Mouse (Mus musculus): ENCODE measurements around the gene Myo1g.

Gene Myo1g

GRCm38 (mm10) chr11:6520507-6521173 is at the start of gene Myo1g:
Myo1g (minus strand) TSS chr11:6520965.
- no peak for DNase-seq (ENCODE audit: low spot score)

- no peak for DNase-seq (ENCODE audit: low spot score)
These were observed 48.6 kb upstream of the Myo1g start for GRCm38 (mm10) chr11:6569410-6569777.

GRCm38 (mm10) chr11:6568584-6569409 is 48.0 kb upstream of the Myo1g start:
- no peak for DNase-seq (ENCODE audit: low spot score)

GRCm38 (mm10) chr11:6567951-6568350 is 47.2 kb upstream of the Myo1g start:
- DNase-seq (ENCODE audit: low spot score) = no peak

- no peak for DNase-seq (ENCODE audit: low spot score)
These were observed 45.7 kb upstream of the Myo1g start for GRCm38 (mm10) chr11:6566496-6566895.

GRCm38 (mm10) chr11:6563201-6563600 is 42.4 kb upstream of the Myo1g start:
- DNase-seq (ENCODE audit: low spot score) = no peak

GRCm38 (mm10) chr11:6562359-6562758 is 41.6 kb upstream of the Myo1g start:
- DNase-seq (ENCODE audit: low spot score) = no peak

GRCm38 (mm10) chr11:6561474-6561873 is 40.7 kb upstream of the Myo1g start:
- DNase-seq (ENCODE audit: low spot score) = no peak

- no peak for DNase-seq (ENCODE audit: low spot score)
These were observed 40.0 kb upstream of the Myo1g start for GRCm38 (mm10) chr11:6560655-6561360.

- no peak for DNase-seq (ENCODE audit: low spot score)
These were observed 39.2 kb upstream of the Myo1g start for GRCm38 (mm10) chr11:6559996-6560395.

- DNase-seq (ENCODE audit: low spot score) = no peak
These were observed 37.5 kb upstream of the Myo1g start for GRCm38 (mm10) chr11:6558234-6558633.

- DNase-seq (ENCODE audit: low spot score) = no peak
These were observed 29.4 kb upstream of the Myo1g start for GRCm38 (mm10) chr11:6550201-6550600.

- no peak for DNase-seq (ENCODE audit: low spot score)
These were observed 29.0 kb upstream of the Myo1g start for GRCm38 (mm10) chr11:6549770-6550169.

GRCm38 (mm10) chr11:6547696-6548325 is 27.0 kb upstream of the Myo1g start:
- peak; percentile 62 for DNase-seq (ENCODE audit: low spot score)

- peak; percentile 77 for DNase-seq (ENCODE audit: low spot score)
These were observed 26.4 kb upstream of the Myo1g start for GRCm38 (mm10) chr11:6547037-6547680.

- peak; percentile 99 for DNase-seq (ENCODE audit: low spot score)
These were observed 25.6 kb upstream of the Myo1g start, which contains the start of gene Ccm2 for GRCm38 (mm10) chr11:6546205-6547013. Ccm2 (plus strand) TSS chr11:6546887.

GRCm38 (mm10) chr11:6545857-6546192 is 25.1 kb upstream of the Myo1g start:
- DNase-seq (ENCODE audit: low spot score) = no peak

- no peak for DNase-seq (ENCODE audit: low spot score)
These were observed 24.6 kb upstream of the Myo1g start for GRCm38 (mm10) chr11:6545186-6545856.

- DNase-seq (ENCODE audit: low spot score) = no peak
These were observed 23.9 kb upstream of the Myo1g start for GRCm38 (mm10) chr11:6544683-6545082.

GRCm38 (mm10) chr11:6530746-6531145 is 10.0 kb upstream of the Myo1g start:
- no peak for DNase-seq (ENCODE audit: low spot score)

Data from adipocyte (in vitro differentiated cells).